Mouse (Mus musculus) Patski (cell line): ENCODE measurements at regions not wholly inside any gene's neighbourhood (a gene's known extent, or its start where the extent isn't known, plus 50 kb on each side); places are given as distances from the start of the nearest gene placed in this dataset.
"Not testable (repeated sequence)": the region's sequence is repeated elsewhere in the genome, so short reads cannot be mapped to it uniquely, and the experiment has no call there.

ENCODE experiments used
- ATAC-seq: fragments of 100-300 bp; one replicate; pipeline ENCODE4 v1.8.0; 2021
- CTCF ChIA-PET: fragments of 350-600 bp; sonication (Branson Sonifier 250); formaldehyde crosslinking; loops from one replicate; lab custom pipeline; 2022; ENCODE audit warnings: inconsistent platforms; lab: Charles Lee
- POLR2A ChIA-PET: fragments of 350-600 bp; sonication (Branson Sonifier 250); formaldehyde crosslinking; loops from one replicate; lab custom pipeline; 2022; ENCODE audit warnings: antibody characterized with exemption, inconsistent platforms; lab: Charles Lee
- DNase-seq: peaks from one replicate; pipeline ENCODE4 v3.0.0-alpha.2; 2011; ENCODE audit warnings: low read depth, low spot score
- H3K27me3 ChIP-seq: fragments of 371-371 bp; one replicate; pipeline ENCODE4 v1.5.1; 2021
- CTCF ChIP-seq: fragments of 100-300 bp; IDR thresholded peaks from one replicate; pipeline ENCODE4 v1.5.1; 2021
- in situ Hi-C: fragments of 300-500 bp; cut with MboI; formaldehyde crosslinking; loops from 3 replicates; pipeline ENCODE4 v1.11.1; 2018; ENCODE audit warnings: low pct_unique_long_range_greater_than_20kb, mixed read lengths

GRCm38 (mm10) chr5:67487965-67488409, 59.9 kb upstream of the Bend4 start:
- POLR2A ChIA-PET = no interaction called here
- DNase-seq (no peak), ATAC-seq (no peak)
- peaks cover 8% of the 10 kb centered on the region for H3K27me3 ChIP-seq
- TF ChIP-seq CTCF = no peak
- in situ Hi-C loops = no loop called here
- CTCF ChIA-PET = no interaction called here

- CTCF ChIA-PET = interaction anchor here (0.9 to 1.4 kb wide), 2 partner anchors 13 to 15 kb away, joined by 3 read pairs; no protein-coding TSS in a partner anchor
- DNase-seq, POLR2A ChIA-PET, ATAC-seq, in situ Hi-C loops, H3K27me3 ChIP-seq: not testable (repeated sequence)
These were observed 62.6 kb upstream of the Bend4 start for GRCm38 (mm10) chr5:67490709-67491108.

- in situ Hi-C loops = no loop called here
- no peak for DNase-seq
- no peak for TF ChIP-seq CTCF
- no peaks in the 10 kb centered on the region for H3K27me3 ChIP-seq
- ChIA-PET POLR2A (no interaction called here), CTCF (no interaction called here)
- no peak for ATAC-seq
These were observed 64.8 kb upstream of the Bend4 start for GRCm38 (mm10) chr5:67492893-67493302.

GRCm38 (mm10) chr5:67496710-67497109, 68.6 kb upstream of the Bend4 start:
- ChIA-PET POLR2A (no interaction called here), CTCF (interaction anchor here (1.4 kb wide), 1 partner anchor 10 kb away, joined by 5 read pairs; no protein-coding TSS in a partner anchor)
- no peaks in the 10 kb centered on the region for H3K27me3 ChIP-seq
- TF ChIP-seq CTCF = no peak
- in situ Hi-C loops = no loop called here
- no peak for ATAC-seq
- no peak for DNase-seq

GRCm38 (mm10) chr5:67520251-67520650, 87.4 kb upstream of the Shisa3 start:
- CTCF ChIA-PET = no interaction called here
- in situ Hi-C loops = no loop called here
- H3K27me3 ChIP-seq = peaks cover 14% of the 10 kb centered on the region
- POLR2A ChIA-PET = no interaction called here
- ATAC-seq (no peak), DNase-seq (no peak)
- TF ChIP-seq CTCF = no peak

GRCm38 (mm10) chr5:67521423-67521912, 86.2 kb upstream of the Shisa3 start:
- in situ Hi-C loops = no loop called here
- TF ChIP-seq CTCF = no peak
- no peak for ATAC-seq
- no peak for DNase-seq
- POLR2A ChIA-PET = no interaction called here
- CTCF ChIA-PET = interaction anchor here (1.8 kb wide), 1 partner anchor 14 kb away, joined by 3 read pairs; no protein-coding TSS in a partner anchor
- peaks cover 14% of the 10 kb centered on the region for H3K27me3 ChIP-seq

GRCm38 (mm10) chr5:67530149-67530548, 77.5 kb upstream of the Shisa3 start:
- peak; percentile 50 for TF ChIP-seq CTCF
- in situ Hi-C loops = loop anchor here (5.0 to 25.0 kb wide), 3 partner anchors 197 to 1982 kb away; no protein-coding TSS in a partner anchor
- H3K27me3 ChIP-seq = no peaks in the 10 kb centered on the region
- ChIA-PET CTCF (interaction anchor here (0.7 kb wide), 1 partner anchor 205 kb away, joined by 3 read pairs; no protein-coding TSS in a partner anchor), POLR2A (no interaction called here)
- ATAC-seq (no peak), DNase-seq (no peak)

- peak; percentile 56 for TF ChIP-seq CTCF
- POLR2A ChIA-PET = no interaction called here
- in situ Hi-C loops = loop anchor here (5.0 to 25.0 kb wide), 3 partner anchors 196 to 1981 kb away; no protein-coding TSS in a partner anchor
- CTCF ChIA-PET = interaction anchor here (0.7 kb wide), 1 partner anchor 184 kb away, joined by 4 read pairs; no protein-coding TSS in a partner anchor
- peaks cover under 1% of the 10 kb centered on the region for H3K27me3 ChIP-seq
- DNase-seq (no peak), ATAC-seq (no peak)
These were observed 76.7 kb upstream of the Shisa3 start for GRCm38 (mm10) chr5:67530957-67531356.

GRCm38 (mm10) chr5:67532351-67532750, 75.3 kb upstream of the Shisa3 start:
- H3K27me3 ChIP-seq = peaks cover 9% of the 10 kb centered on the region
- CTCF ChIA-PET = interaction anchor here (0.7 to 1.3 kb wide), 8 partner anchors 10 to 480 kb away, joined by 3 to 9 read pairs (median 4); no protein-coding TSS in a partner anchor
- POLR2A ChIA-PET = interaction anchor here (0.7 kb wide), 1 partner anchor 165 kb away, joined by 3 read pairs; no protein-coding TSS in a partner anchor
- TF ChIP-seq CTCF = peak; percentile 95
- peak; percentile 31 for DNase-seq
- peak; percentile 83 for ATAC-seq
- in situ Hi-C loops = loop anchor here (5.0 to 25.0 kb wide), 3 partner anchors 195 to 1980 kb away; no protein-coding TSS in a partner anchor

- ATAC-seq = peak; percentile 84
- ChIA-PET CTCF (interaction anchor here (1.0 to 1.3 kb wide), 7 partner anchors 10 to 480 kb away, joined by 3 to 9 read pairs (median 4); no protein-coding TSS in a partner anchor), POLR2A (no interaction called here)
- DNase-seq = peak; percentile 3
- H3K27me3 ChIP-seq = peaks cover 13% of the 10 kb centered on the region
- in situ Hi-C loops = loop anchor here (5.0 to 25.0 kb wide), 3 partner anchors 194 to 1979 kb away; no protein-coding TSS in a partner anchor
- no peak for TF ChIP-seq CTCF
These were observed 74.9 kb upstream of the Shisa3 start for GRCm38 (mm10) chr5:67532756-67533255.

GRCm38 (mm10) chr5:67534056-67534455, 73.6 kb upstream of the Shisa3 start:
- POLR2A ChIA-PET = no interaction called here
- peaks cover 14% of the 10 kb centered on the region for H3K27me3 ChIP-seq
- CTCF ChIA-PET = interaction anchor here (1.0 kb wide), 1 partner anchor 14 kb away, joined by 3 read pairs; no protein-coding TSS in a partner anchor
- DNase-seq (no peak), ATAC-seq (no peak)
- in situ Hi-C loops = loop anchor here (5.0 to 25.0 kb wide), 3 partner anchors 193 to 1978 kb away; no protein-coding TSS in a partner anchor
- TF ChIP-seq CTCF = peak; percentile 46
